Mouse (Mus musculus) Patski (cell line): ENCODE data around the gene Ank. TPM values are rescaled to one million over a fixed set of nuclear protein-coding genes. Genes with fewer than 3 reads are reported as not detected.
A peak's percentile ranks its signal among the peaks of the same experiment; 100 is the strongest.

Experiments used
- ATAC-seq: fragments of 100-300 bp; one replicate; pipeline ENCODE4 v1.8.0; 2021
- CTCF ChIA-PET: fragments of 350-600 bp; sonication (Branson Sonifier 250); formaldehyde crosslinking; loops from one replicate; lab custom pipeline; 2022; ENCODE audit warnings: inconsistent platforms; lab: Charles Lee
- POLR2A ChIA-PET: fragments of 350-600 bp; sonication (Branson Sonifier 250); formaldehyde crosslinking; loops from one replicate; lab custom pipeline; 2022; ENCODE audit warnings: antibody characterized with exemption, inconsistent platforms; lab: Charles Lee
- DNase-seq: peaks from one replicate; pipeline ENCODE4 v3.0.0-alpha.2; 2011; ENCODE audit warnings: low read depth, low spot score
- H3K27me3 ChIP-seq: fragments of 371-371 bp; one replicate; pipeline ENCODE4 v1.5.1; 2021
- CTCF ChIP-seq: fragments of 100-300 bp; IDR thresholded peaks from one replicate; pipeline ENCODE4 v1.5.1; 2021
- in situ Hi-C: fragments of 300-500 bp; cut with MboI; formaldehyde crosslinking; loops from 3 replicates; pipeline ENCODE4 v1.11.1; 2018; ENCODE audit warnings: low pct_unique_long_range_greater_than_20kb, mixed read lengths
- polyA plus RNA-seq: library from polyadenylated mRNA; unstranded; gene quantifications from one replicate; pipeline ENCODE4 v1.2.3, GENCODE M21; 2021

Gene Ank
- polyA plus RNA-seq, 1 experiment from 2014 or later = 85.8 TPM

DNA sequence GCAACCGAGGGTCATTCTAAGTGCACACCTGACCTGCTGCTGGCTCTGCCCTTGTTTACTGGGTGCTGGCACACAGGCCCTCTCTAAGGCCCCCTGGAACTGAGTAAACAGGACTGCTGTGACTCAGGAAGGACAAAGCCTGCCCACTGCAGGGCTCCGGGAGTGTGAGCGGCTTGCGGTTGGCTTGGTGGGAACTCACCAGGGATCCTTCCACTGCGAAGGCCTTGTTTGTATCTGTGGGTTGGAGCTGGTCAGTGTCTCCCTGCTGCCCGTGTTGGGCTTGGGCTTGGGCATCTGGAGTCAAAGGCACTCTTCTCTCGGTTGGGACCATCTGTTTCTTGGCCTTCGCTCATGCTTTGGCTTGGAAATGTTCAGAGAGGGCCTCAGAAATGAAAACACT, 129.1 kb downstream of the Ank start:
- no peaks in the 10 kb centered on the region for H3K27me3 ChIP-seq
- no peak for TF ChIP-seq CTCF
- ATAC-seq (no peak), DNase-seq (no peak)
- CTCF ChIA-PET = interaction anchor here (0.9 to 4.9 kb wide), 3 partner anchors 10 to 130 kb away, joined by 3 to 20 read pairs (median 3); no protein-coding TSS in a partner anchor
- POLR2A ChIA-PET = interaction anchor here (0.5 kb wide), 1 partner anchor 172 kb away, joined by 3 read pairs; no protein-coding TSS in a partner anchor
- in situ Hi-C loops = no loop called here

DNA sequence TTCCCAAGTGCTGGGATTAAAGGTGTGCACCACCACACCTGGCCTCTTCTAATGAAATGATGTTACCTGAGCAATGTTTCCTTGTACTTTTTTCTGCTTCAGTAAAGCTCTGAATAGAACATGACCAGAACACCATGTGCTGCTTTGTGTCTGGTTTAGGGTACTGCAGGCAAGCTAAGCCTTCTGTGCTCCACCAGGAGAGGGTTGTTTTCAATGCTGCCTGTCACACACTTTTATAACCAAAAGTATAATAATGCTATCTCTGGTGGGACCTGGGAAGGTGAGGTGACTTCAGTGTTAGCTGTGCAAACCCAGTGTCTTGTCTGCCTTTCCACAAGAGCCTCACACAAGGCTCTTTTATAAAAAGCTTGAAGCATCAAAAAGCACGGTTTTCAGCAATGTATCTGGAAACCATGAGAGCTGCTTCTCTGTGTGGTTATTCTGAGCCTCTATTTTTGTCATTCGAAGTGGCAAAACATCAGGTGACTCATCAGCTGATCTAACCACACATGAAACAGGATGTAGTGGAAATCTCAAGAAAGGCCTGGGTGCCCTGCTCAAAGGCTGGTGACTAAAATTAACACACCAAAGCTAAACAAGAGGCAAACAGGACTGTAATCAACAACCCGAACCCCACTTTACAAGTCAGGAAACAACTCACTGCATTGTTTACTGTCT, 130.1 kb downstream of the Ank start:
- DNase-seq (peak; percentile 61), ATAC-seq (peak; percentile 72)
- in situ Hi-C loops = no loop called here
- ChIA-PET POLR2A (no interaction called here), CTCF (interaction anchor here (0.9 to 4.9 kb wide), 6 partner anchors 12 to 279 kb away, joined by 3 to 20 read pairs (median 3); no protein-coding TSS in a partner anchor)
- H3K27me3 ChIP-seq = no peaks in the 10 kb centered on the region
- TF ChIP-seq CTCF = no peak

DNA sequence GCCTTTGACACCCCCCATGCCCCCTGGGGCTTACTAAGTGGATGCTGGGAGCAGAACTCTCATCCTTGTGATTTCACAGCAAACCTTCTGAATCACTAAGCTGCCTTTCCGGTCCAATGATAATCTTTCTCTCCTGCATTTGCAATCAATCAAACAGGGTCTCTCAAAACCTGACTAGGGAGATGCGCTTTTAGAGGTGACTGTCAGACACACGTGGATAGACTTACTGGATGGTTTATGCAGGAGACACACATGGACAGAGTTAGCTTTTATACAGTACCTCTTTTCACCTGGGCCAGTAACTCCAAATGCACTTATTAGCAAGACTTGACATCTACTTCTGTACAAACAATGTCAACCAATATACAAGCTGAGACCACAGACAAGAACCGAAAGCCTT, 131.0 kb downstream of the Ank start:
- no peak for DNase-seq
- TF ChIP-seq CTCF = no peak
- ChIA-PET CTCF (interaction anchor here (1.1 to 4.9 kb wide), 3 partner anchors 11 to 243 kb away, joined by 3 to 20 read pairs (median 5); no protein-coding TSS in a partner anchor), POLR2A (interaction anchor here (0.6 kb wide), 1 partner anchor 277 kb away, joined by 5 read pairs; no protein-coding TSS in a partner anchor)
- H3K27me3 ChIP-seq = no peaks in the 10 kb centered on the region
- in situ Hi-C loops = no loop called here
- no peak for ATAC-seq

DNA sequence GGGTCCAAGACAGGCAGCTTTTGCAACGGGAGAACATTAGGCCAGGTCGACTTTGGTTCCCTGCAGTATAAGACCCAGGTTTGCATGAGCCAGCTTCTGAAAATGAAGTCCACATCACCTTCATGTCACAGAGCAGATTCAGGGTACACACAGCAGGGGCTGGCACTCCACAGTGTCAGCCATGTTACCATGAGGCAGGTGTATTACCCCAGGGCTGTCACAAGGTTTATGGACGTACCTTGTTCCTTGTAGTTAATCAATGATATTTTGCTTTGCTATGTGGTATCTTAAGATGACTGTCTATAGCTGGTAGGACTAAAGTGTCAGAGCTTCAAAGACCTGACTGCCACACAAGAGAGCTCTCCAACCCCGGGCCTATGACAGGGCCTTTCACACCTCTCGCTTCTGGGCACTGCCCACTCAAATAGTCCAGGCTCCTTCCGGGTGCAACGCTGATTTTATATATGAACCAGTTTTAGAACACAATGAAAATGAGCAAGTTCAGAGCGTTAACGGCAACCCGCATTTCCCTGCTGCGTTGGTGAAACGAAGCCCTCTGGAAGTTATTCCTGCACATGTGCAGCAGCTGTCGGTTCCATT, 132.4 kb downstream of the Ank start:
- in situ Hi-C loops = no loop called here
- ChIA-PET POLR2A (no interaction called here), CTCF (interaction anchor here (1.4 to 4.9 kb wide), 2 partner anchors 14 to 16 kb away, joined by 4 to 20 read pairs; no protein-coding TSS in a partner anchor)
- ATAC-seq (no peak), DNase-seq (no peak)
- H3K27me3 ChIP-seq = no peaks in the 10 kb centered on the region
- TF ChIP-seq CTCF = no peak

DNA sequence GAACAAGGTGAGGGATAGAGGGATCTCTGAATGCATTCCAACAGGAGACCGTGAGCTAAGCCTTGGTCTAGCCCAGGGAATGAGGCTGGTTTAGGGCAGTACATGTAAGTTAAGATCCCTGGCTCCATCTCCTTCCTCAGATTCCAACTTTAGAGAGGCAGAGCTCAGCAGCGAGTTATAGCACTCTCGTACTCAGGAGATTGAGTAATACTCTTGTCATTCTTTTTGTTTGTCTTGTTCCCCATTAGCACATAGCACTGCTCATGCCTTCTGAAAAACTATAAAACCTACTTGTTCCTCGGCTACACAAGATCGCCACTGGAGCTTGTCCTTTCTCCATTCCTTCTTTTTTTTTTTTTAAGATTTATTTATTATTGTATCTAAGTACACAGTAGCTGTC, 134.0 kb downstream of the Ank start:
- no peak for ATAC-seq
- in situ Hi-C loops = no loop called here
- no peak for DNase-seq
- POLR2A ChIA-PET = no interaction called here
- CTCF ChIA-PET = interaction anchor here (1.1 to 1.7 kb wide), 2 partner anchors 13 to 15 kb away, joined by 4 to 6 read pairs; no protein-coding TSS in a partner anchor
- H3K27me3 ChIP-seq = no peaks in the 10 kb centered on the region
- TF ChIP-seq CTCF = no peak

DNA sequence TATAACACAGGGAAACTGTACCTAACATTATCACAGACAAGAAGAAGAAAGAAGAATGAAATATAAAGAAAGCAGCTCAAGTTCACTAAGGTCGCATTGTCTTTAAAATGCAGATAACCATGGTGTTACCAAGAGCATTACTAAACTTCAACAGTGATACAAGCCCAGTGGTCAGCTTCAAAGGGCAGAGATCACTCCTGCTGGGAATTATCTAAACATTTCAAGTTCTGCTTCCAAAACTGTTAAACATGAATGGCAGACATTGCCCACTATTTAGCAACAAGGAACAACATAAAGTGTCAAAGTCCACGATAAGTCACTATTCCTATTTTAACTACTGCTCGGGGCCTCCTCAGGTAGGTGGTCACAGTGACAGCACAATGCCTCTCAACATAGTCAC, 138.1 kb downstream of the Ank start:
- H3K27me3 ChIP-seq = no peaks in the 10 kb centered on the region
- ChIA-PET POLR2A (no interaction called here), CTCF (no interaction called here)
- DNase-seq (no peak), ATAC-seq (no peak)
- TF ChIP-seq CTCF = no peak
- in situ Hi-C loops = no loop called here

DNA sequence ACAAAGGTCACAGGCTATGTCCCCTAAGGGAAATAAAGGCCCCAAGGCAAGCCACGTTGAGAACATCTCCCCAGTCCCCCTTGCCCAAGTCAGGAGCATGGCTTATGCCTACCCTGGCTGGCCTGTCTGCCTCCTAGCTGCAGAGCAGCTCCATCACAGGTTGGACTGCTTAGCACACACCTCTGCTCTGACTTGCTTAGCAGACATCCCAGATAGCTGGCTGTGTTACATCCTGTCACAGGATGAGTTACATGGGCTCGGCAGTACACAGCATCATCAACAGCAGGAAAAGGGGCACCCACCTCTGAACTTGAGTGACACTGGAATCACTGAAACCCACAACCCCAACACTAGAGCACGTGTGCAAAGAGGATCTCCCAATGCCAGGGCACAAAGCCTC, 138.8 kb downstream of the Ank start:
- no peak for ATAC-seq
- CTCF ChIA-PET = no interaction called here
- no peak for DNase-seq
- H3K27me3 ChIP-seq = no peaks in the 10 kb centered on the region
- in situ Hi-C loops = no loop called here
- TF ChIP-seq CTCF = no peak
- POLR2A ChIA-PET = no interaction called here

DNA sequence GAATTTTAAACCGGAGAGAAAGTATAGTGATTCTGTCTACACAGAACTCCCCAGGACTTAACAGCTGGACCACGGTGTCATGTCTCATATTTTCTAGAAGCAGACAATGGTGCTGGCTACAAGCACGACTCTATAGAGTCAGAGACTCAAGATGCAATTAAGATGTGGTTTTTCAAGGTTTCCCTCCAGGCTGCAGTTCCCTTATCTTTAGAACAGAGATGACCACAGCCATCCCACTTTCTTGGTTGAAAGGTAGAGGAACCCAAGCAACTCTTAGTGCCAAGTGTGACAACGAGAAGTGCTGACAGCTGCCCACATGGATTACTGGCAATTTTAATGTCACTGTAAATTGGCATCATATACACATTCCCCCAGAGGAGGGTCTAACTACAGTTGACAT, 143.1 kb downstream of the Ank start:
- POLR2A ChIA-PET = no interaction called here
- no peaks in the 10 kb centered on the region for H3K27me3 ChIP-seq
- no peak for ATAC-seq
- TF ChIP-seq CTCF = no peak
- in situ Hi-C loops = no loop called here
- CTCF ChIA-PET = interaction anchor here (0.7 to 2.6 kb wide), 4 partner anchors 12 to 147 kb away, joined by 3 to 10 read pairs (median 4); no protein-coding TSS in a partner anchor
- DNase-seq = no peak

DNA sequence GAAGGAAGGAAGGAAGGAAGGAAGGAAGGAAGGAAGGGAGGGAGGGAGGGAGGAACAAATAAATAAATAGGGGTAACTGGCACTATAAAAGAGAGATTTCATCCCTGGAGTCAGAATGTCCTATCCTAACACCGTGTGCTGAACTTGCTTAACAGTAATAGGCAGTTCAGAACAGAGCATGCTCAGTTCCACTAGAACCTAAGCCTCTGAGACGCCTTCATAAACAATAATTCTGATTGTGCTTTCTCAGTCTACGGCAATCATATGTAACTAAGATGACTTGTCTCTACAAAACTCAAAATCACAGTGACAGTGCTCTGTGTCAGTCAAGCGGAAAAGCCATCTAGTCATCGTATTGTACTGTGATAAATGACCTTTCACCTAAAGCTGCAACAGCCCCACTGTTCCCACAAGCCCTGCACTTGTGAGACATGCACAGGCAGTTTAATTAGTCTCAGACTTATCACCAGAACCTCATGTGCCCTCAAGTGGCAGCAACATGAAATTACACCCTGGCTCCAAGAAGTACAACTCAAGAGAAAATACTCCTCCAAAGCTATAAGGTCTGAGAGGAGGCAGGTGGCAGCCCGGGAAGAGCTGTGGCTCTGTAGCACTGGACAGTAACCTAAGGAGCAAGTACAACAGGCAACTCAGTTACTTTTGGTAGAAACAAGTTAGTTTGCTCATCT, 146.2 kb downstream of the Ank start:
- peak; percentile 86 for TF ChIP-seq CTCF
- in situ Hi-C loops = no loop called here
- POLR2A ChIA-PET = no interaction called here
- DNase-seq = no peak
- CTCF ChIA-PET = interaction anchor here (0.7 to 5.2 kb wide), 7 partner anchors 12 to 295 kb away, joined by 3 to 28 read pairs (median 4); no protein-coding TSS in a partner anchor
- no peaks in the 10 kb centered on the region for H3K27me3 ChIP-seq
- ATAC-seq = peak; percentile 81

DNA sequence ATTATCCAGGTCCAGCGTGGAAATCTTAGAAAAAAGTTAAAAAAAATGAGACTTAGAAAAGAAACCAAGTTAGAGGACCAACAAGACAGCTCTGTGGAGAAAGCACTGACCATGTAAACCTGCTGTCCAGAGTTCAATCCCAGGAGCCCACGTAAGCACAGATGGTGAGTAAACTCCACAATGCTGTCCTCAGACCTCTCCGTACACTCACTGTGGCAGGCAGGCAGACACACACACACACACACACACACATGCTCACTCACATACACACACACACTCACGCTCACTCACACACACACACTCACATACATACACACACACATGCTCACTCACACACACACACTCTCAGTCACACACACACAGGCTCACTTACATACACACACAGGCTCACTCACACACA, 146.8 kb downstream of the Ank start:
- no peak for ATAC-seq
- TF ChIP-seq CTCF = no peak
- POLR2A ChIA-PET = no interaction called here
- in situ Hi-C loops = no loop called here
- H3K27me3 ChIP-seq = no peaks in the 10 kb centered on the region
- CTCF ChIA-PET = interaction anchor here (0.7 to 5.2 kb wide), 8 partner anchors 12 to 296 kb away, joined by 3 to 28 read pairs (median 4); no protein-coding TSS in a partner anchor
- DNase-seq = no peak
